Mouse (Mus musculus) B cell, adult 2 months (primary cell): ENCODE data around the gene Gm21988.

Experiments used
- DNase-seq, 2 experiments: peaks; one replicate each; pipeline ENCODE4 v3.0.0; 2022

The Gm21988 gene

DNA sequence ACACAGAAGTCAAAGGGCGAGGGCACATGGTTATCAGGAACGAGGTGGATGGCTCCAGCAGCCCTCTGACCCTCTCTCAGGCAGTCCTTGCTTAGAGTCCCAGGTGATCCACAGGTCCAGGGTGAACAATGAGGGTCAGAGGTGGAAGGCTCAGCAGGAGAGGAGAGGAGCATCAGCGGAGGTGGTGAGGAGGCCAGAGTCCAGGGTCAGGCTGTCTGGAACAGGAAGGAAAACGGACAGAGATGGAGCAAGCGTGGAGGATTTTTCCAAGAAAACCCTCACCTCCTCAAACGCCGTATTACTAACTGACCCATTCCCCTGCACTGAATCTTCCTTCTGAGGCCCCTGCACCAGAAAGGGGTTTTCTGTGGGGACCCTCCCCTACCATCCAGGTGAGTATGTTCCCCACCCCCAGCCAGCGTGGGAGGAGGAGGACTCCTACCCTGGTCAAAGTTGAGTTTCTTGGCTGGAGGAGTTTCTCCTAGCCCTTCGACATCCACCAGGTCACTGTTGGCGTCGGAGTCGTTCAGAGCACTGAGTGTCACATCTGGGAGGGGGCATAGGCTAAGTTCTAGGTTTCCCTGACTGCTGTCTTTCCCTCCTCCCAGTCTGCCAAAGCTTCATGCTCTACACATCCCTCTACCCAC lies 4.3 kb downstream of the Gm21988 start:
- DNase-seq = no peak

DNA sequence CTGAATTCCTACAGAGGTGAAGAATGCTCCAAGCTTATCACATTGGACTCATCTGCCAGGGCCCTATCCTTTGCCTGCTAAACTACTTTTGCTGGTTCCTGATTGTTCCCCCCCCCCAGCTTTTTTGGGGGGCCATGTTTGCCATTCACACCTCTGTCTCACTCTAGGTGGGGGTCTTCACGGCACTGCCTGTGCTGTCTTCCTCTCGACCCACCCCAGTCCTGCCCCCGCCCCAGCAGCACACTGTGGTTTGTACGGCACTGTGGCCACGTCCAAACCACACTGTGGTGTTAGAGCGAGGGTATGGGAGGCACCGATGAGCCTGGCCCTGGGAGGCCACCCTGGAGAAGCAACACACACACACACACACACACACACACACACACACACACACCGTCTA lies 5.1 kb downstream of the Gm21988 start:
- no peak for DNase-seq

DNA sequence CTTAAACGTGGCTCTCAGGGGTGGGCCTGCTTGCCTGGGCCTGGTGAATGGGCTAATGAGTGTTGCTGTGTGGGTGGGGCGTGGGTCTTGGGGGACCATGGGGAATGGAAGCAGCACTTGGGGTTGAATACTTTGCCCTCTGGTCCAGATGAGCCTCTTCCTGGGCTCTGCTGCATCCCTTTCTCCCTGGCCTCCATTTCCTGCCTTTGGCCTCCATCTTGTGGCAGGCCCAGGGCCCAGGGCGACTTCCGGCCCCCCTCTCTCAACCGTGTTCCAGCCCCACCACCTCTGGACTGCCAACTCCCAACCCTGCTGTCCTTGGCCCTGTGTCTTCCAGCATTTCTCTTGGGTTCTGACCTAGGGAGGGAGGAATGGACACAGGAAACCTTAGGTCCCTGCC lies 5.6 kb downstream of the Gm21988 start:
- DNase-seq = no peak

DNA sequence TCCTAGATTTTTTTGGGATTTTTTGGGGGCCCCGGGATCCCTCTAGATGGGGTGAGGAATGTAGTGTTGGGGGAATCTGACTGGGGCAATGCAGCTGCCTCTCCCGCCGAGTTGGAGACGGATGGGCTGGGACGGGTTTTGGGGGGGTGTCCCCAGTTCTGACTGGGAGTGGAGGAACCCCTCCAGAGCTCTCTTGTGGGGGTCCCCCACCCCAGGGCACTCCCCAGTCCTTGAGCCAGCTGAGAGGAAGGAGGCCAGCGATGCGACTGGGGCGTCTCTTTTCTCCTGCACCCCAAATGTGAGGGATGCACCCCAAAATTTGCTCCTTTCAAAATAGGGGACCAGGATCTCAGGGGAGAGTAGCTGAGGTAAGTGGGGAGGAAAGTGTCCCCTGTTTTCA lies 6.6 kb downstream of the Gm21988 start:
- no peak for DNase-seq

DNA sequence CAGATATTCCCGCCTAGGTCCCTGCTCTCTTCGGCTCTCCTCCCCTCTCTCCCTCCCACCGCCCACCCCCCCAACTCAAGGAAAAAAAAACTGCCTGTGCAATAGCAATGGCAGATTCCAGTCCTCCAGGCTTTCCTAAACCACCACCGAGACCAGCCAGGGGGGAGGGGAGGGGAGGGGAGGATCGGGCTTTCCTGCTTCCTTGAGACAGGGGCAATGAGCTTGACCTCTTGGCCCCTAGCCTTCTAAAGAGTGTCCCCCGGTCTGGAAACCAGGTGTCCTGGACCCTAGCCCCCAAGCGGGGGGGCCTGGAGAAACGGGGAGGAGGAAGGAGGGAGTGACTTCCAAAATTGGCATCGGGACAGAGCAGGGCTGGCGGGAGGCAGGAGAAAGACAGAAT lies 7.1 kb downstream of the Gm21988 start:
- no peak for DNase-seq

DNA sequence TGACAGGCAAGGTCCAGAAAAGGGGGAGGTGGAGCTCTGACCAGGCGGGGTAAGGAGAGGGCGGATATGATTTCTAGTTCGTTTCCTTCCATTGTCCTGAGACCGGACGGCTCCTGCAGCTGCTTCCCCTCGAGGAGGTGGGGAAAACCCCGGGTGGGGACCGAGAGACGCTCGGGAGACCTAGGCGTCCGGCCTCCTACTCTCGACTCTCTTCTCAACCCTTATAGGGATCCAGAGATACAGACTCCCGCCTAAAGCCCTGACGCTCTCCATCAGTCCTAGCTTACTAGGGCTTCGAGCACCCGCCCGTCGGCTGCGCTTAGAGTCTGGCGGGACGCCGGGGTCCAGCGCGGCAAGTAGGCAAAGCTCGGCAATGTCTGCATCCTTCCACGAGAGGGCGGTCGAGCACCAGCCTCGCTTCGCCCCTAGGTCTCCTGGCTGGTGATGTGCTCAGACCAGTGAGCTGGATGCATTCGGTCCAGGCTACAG lies 9.3 kb downstream of the Gm21988 start:
- peak; percentile 89 for DNase-seq

DNA sequence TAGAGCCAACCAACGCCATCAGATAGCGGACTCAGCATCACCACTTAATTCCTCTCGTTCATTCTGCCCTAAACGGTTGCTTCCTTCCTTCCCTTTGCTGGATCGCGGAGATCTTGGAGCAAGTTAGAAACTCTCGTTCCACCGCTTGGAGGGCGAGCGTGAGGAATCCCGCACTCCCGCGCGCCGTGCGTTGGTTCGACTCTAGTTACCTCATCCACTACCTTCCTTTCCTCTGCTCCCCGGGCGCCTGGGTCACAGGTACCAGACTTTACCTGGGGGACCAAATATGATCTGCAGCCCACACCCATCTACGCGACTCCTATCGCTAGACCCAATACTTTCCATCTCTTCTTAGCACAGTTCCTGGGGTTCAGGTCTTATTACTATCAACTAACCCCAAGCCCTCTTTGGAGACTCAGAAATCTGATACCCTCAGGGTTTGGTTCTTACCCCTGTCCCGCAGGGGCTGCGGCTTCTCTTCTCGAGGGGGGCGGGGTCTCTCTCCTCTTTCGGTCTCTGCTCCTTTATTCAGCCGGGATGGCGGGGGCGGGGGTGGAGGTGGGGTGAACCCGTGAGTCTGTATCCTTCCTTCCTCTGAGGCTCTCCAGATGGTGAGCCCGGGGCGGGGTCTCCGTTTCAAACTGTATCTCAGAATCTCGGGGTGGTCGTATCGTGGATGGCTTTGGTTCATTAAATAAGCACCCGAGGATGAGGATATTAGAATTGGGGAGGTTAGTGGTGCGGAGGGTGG lies 10.2 kb downstream of the Gm21988 start, which contains the start of gene Bcl6b:
Gene Bcl6b, minus strand, starts transcription at position 539 of the 751 bp plus-strand sequence.
- DNase-seq = peak in 1 of 2 experiments; percentile 37

DNA sequence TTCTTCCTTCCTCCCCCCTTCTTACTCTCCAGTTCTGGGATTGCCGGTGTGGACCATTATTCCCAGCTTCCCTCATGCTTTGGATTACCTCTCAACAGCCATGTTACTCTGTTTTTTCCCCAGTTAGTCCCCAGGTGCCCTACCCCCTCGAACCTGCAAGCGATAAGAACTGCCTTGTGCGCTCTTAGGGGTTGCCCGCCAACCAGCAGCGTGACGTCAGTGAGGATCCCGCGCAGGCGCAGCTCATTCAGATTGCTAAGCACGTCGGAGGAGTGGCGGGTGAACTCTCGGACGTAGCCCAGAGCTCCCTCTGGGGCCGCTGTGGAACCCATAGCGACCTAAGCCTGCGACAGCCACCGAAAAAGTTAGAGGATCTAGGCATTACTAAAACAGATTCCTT lies 10.8 kb downstream of the Gm21988 start:
- peak; percentile 91 to 93 for DNase-seq

DNA sequence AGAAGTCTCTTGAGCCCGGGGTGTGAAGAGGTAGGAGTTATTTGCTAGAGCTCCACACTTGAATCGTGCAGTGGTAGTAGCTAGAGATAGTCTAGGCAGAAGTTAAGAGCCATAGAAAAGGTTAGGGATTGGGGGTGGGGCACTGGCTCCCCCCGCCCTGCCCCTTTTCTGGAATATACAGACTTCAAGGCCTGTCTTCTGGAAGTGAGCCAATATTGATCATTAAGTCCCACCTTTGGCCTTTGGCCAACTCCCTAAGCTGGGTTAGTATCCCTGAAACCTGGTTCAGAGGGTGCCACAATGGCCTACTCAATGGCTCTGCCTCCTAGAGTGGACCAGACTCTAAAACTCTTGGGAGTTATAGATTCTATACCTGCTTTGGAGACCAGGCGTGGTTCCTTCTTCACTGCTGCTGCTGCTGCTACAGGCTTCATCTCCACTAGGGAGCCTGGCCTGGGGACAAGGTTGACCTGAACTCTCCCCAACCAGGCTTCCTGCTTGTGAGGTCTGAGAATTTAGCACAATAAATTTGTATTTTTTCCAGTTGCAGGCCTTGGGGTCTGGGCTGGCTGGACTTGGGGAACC lies 11.9 kb downstream of the Gm21988 start:
- DNase-seq = no peak

DNA sequence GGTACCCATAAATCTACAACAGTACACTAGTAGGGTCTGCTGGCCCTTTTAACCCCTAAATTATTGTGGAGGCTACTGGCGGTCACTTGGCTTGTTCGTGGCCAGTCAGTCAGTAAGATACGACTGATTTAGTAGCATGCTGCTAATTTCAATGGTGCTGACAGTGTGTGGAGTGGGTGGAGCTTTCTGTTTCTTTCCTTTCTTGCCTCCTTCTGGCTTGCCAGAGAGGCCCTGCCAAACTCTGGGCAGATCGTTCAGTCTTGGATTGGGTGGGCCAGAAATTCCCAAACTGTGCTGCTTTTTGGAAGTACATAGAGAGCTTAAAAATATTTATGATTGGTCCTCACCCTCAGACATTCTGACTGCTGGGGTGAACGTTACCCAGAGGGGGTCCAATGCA lies 12.5 kb downstream of the Gm21988 start:
- no peak for DNase-seq

DNA sequence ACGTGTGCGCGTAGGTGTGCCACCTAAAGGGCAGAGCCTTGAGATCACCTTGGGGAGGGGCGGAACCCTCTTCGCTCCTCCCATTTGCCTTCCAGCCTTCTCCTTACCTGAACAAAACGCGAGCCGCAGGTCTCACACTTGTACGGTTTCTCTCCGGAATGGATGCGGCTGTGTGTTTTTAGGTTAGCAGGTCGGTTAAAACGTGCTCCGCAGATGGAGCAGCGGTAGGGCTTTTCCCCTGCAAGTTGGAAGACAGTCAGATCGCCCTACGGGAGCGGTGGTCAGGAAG lies 13.1 kb downstream of the Gm21988 start:
- no peak for DNase-seq

DNA sequence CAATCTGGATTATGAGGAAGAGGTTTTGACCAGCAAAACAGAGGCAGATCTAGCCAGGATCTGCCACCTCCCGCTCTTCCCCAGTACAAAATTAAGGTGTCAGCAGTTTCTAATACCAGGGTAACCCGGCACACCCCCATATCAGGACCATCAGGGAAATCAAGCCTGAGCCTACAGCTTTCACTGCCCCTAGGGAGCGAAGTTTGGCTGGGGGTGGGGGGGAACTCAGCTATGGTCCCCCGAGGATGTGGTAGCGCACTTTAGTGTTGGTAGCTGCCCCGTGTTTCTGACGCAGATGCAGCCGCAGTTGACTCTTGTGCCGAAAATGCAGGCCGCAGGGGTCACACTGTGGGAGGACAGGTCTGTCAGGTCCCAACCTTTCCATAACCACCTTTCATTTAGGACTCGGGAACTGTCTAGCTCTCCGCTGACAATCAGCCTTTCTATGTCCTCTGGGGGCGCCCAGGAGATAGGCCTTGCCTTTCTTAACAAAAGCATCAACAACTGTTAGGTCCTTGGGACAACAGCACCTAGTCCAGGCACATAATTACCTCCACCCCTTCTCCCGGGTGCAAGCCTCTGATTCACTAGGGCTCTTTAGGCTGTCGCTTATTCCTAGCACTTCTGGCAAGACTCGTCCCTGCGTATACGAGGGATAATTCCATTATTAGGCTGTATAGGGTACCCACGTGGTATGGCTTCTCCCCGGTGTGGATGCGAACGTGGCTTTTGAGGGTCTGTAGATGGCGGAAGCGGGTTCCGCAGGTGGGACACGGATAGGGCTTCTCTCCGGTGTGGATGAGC lies 13.6 kb downstream of the Gm21988 start:
- no peak for DNase-seq

DNA sequence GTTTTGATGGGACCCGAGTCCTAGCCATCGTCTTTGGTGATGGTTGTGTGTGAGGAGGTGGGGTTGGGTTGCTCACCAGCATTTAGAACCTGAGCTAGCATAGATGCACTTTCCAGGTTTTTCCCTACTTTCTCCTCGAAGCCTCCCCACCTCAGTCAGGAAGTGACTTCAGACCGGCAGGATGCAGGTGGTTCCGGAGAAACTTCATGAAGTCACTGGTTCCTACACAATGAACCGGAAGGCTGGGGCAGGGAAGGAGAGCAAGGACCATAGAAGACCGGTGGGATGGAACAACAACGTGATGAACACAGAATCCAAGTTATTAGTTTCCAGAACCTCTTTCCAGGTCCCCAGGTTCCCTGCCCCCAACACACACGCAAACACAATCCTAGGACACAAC lies 15.9 kb downstream of the Gm21988 start:
- no peak for DNase-seq

DNA sequence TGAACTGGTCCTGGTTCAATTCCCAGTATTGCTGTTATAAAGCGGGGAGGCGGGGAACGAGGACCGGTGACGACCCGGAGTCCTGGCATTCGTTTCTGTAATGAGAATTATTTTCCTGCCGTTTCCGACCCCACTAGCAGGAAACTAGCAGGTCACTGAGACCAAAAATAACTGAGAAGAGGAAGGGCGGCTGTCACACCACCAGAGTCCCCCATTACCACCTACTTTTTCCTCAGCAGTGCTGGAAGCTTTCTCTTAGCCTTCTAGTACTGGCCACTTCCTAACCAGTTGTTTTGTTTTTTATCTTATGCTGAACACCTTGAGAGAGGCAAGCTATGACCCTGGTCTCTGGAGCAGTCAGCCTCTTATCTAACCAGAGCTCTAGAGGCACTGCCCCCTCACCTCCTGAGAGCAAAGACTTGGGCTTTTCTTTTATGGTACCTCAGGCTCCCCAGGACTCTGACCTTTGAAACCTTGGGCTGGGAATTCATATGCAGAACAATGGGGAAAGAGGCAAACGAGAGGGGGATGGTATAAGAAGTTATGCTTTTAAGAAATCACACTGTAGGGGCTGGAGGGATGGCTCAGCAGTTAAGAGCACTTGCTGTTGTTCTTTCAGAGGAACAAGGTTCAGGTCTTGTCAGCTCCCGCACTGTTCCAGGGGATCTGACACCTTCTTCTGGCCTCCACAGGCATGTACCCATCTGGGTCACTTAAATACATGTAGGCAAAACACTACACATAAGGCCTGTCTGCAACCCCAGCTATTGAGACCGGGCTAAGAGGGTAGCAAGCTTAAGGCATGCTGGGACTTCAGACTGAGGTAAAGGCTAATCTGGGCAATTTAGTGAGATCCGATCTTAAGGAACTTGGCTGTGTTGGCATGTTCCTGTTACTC lies 17.8 kb downstream of the Gm21988 start:
- DNase-seq = no peak

DNA sequence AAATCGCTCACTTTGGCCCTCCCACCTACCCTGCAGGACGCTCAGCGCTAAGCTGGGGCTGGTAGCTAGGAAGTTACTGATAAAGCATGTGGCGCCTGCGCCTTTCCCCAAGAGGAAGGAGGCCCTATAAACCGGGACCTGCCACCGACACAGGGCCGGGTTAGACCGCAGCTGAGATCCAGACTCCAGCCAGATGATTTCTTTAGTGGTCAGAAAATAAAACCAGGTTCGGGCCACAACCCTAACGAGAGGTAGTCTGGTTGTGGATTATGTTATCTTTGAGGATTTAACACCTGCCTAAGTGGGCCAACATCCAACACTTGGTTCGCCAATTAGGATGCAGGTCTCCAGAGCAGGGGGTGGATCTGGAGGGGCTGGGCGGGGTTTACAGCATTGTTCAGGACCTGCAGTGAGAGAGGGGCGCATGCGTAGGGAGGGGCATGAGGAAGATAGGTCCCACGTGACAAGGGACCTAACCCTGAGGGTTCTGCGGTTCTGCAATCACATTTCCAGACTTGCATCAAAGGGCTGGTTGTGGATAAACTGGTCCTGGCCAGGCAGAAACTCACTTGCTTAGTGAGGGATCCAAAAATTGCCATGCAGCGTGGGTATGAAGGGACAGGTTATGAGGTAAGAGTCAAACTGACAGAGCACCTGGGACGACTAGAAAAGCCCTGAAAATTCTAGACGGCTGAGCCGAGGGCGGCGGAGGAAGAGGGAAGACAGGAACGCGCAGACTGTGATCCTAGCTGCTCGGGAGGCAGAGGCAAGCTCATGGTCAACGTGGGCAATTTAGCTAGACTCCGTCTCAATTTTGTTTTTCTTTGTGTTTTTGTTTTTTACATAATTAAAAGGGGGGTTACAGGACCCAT lies 18.7 kb downstream of the Gm21988 start, which contains the start of gene Slc16a13:
Gene Slc16a13, minus strand, starts transcription at position 334 of the 872 bp plus-strand sequence.
- DNase-seq = peak; percentile 89 to 91

DNA sequence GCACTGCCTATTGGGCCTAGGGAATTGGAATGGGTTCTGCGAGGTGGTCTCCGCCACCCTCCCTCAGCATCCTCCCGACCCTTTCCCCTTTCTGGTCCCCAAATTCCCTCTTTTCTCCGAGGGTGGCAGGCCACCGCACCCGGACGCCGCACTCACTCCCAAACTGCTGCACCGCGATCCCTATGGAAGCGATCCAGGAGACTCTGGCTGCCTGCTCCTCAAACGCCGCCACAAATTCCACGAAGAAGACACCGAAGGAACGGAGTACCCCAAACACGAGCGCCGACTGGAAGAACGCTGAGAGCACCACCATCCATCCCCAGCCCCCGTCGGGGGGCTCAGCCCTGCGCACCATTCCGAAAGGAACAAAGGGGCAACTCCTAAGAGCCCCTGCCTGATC lies 19.3 kb downstream of the Gm21988 start:
- DNase-seq = no peak

DNA sequence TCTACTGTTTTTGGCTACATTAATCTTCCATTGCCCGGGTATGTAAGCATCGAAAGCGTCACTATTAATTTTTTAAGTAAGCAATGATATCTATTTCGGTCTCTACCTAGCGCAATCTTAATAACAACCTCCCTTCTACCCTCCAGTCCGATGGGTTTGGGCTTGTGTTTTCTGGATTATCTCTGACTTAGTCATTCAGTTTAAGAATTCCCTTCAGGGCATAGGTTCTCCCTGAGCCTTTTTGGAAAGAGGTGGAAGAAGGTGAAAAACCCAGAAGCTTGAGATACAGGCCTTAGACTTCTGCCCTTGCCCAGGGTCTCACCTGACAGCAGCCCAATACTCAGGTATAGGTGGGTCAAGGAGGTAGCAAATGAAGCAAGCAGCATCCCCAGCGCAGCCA lies 19.8 kb downstream of the Gm21988 start:
- no peak for DNase-seq

DNA sequence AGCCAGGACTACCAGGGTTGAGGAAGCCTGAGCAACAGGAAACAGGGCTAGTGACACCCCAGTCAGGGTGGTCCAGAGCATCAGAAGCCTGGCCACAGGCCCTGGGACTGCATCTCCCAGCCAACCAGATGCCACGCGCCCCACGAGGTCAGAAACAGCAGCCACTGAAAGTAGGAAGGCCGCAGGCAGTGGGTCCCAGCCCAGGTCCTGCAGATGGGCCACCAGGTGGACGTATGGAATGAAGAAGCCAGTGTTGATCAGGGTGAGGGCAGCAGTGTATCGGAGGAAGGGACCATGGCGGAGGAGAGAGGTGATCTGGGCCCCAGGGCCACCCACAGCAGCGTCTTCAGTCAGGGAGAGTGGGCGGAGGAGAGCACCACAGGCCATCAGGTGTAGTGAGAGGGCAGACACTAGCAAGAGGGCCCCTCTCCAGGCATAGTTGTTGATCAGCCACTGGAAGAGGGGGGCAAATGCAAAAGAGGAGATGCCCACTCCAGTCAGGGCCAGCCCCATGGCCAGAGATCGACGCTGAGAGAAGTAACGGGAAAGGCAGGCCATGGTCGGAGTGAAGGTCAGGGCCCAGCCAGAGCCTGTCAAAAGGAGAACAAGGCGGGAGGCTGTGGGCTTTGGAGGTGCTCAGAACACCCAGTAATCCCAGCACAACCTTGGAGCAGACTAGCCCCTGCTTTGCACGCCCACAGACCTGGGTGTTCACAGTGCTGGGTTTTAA lies 20.7 kb downstream of the Gm21988 start:
- DNase-seq = no peak

DNA sequence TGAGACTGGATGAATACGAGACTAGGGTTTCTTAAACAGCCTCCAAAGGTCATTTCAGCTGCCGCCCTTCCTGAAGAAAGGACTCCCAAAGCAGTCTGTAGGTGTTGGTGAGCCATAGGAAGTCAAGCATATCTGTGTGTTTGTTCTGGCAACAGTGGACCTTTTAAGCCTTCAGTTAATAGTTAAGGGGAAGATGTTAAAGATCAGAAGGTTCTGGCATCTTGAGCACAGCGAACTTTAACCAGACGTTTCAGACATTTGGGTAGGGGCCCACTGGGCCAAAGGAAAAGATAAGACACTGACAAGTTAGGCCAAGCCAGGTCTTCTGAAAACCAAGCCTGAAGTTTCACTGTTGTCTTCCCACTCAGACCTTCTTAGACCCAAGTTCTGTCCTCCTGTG lies 21.6 kb downstream of the Gm21988 start:
- DNase-seq = no peak

DNA sequence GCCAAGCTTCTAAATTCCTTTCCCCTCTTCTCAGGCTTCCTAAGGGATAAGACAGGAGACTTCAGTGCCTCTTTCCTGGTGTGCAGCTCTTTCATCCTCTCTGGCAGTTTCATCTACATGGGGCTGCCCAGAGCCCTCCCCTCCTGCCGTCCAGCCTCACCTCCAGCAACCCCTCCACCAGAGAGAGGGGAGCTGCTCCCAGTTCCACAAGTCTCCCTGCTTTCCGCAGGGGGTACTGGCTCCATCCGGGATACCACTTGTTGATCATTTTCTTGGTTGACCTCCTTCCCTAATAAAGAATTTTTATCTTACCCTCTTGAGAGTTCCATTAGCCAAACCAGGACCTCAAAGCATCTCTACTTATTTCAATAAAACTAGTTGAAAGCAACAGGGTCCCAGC lies 23.5 kb downstream of the Gm21988 start:
- no peak for DNase-seq

DNA sequence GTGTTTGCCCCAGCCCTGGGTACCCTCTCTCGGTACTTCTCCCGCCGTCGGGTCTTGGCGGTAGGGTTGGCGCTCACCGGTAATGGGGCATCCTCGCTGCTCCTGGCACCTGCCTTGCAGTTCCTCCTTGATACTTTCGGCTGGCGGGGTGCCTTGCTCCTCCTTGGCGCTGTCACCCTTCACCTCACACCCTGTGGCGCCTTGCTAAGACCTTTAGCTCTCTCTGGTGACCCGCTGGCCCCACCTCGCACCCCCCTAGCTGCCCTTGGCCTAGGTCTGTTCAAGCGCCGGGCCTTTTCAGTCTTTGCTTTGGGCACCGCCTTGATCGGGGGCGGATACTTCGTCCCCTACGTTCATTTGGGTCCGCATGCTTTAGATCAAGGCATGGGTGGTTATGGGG lies 24.3 kb downstream of the Gm21988 start:
- DNase-seq = no peak
